Mouse (Mus musculus) CH12.LX (cell line): Measurements from ENCODE around the gene Terb1. TPM values are rescaled to one million over a fixed set of nuclear protein-coding genes. Genes with fewer than 3 reads are reported as not detected.

ENCODE experiments used
- DNase-seq: peaks from one replicate; pipeline ENCODE4 v3.0.0-alpha.2; 2013; ENCODE audit errors: extremely low read depth
- H3K27ac ChIP-seq: 2 replicates; pipeline ENCODE4 v1.5.1; 2012; ENCODE audit warnings: low read depth, mild to moderate bottlenecking, control low read depth, moderate library complexity; ENCODE audit not compliant: insufficient read depth
- H3K27me3 ChIP-seq: replicated peaks from 2 replicates; pipeline ENCODE3; 2012; ENCODE audit warnings: inconsistent platforms
- H3K36me3 ChIP-seq, 2 experiments: replicated peaks in 1 of 2; 2 replicates each; pipeline versions ENCODE3 to v1.6.1; 2012; ENCODE audit warnings: inconsistent platforms in 1 of 2, low read length in 1 of 2, mild to moderate bottlenecking in 1 of 2, mixed read lengths in 1 of 2, moderate library complexity in 1 of 2; ENCODE audit not compliant: control insufficient read depth in 1 of 2, insufficient read depth in 1 of 2
- H3K4me1 ChIP-seq, 2 experiments: 2 replicates each; pipeline ENCODE4 v1.6.1; 2012; ENCODE audit warnings: inconsistent platforms in 1 of 2, moderate library complexity in 1 of 2; ENCODE audit not compliant: insufficient read depth in 2 of 2, control insufficient read depth in 1 of 2
- H3K4me2 ChIP-seq: 2 replicates; pipeline ENCODE4 v1.6.1; 2012; ENCODE audit warnings: low read depth, mild to moderate bottlenecking, control low read depth; ENCODE audit not compliant: poor library complexity, insufficient read depth, severe bottlenecking
- H3K4me3 ChIP-seq, 3 experiments: fragments of 150-350 bp in 1 of 3; sonication (generic) in 1 of 3; replicated peaks in 1 of 3; 2 replicates each; pipeline versions ENCODE3 to v1.5.1; 2011 to 2012; ENCODE audit warnings: low read depth in 2 of 3, low read length in 2 of 3, mild to moderate bottlenecking in 2 of 3, moderate library complexity in 2 of 3, control low read depth in 1 of 3, improper control_type of control experiment in 1 of 3, inconsistent platforms in 1 of 3, mixed read lengths in 1 of 3; ENCODE audit not compliant: poor library complexity in 1 of 3
- H3K79me2 ChIP-seq: replicated peaks from 2 replicates; pipeline ENCODE4 v1.6.1; 2012; ENCODE audit warnings: mild to moderate bottlenecking, moderate library complexity; ENCODE audit not compliant: control insufficient read depth, poor library complexity, insufficient read depth, severe bottlenecking; ENCODE audit errors: extremely low read depth
- H3K9ac ChIP-seq: 2 replicates; pipeline ENCODE4 v1.6.1; 2012; ENCODE audit warnings: low read depth, mild to moderate bottlenecking, control low read depth, moderate library complexity; ENCODE audit not compliant: insufficient read depth
- H3K9me3 ChIP-seq: replicated peaks from 2 replicates; pipeline ENCODE3; 2012; ENCODE audit warnings: low read length, inconsistent platforms, mixed read lengths
- BHLHE40 ChIP-seq: IDR thresholded peaks from 2 replicates; pipeline ENCODE4 v1.6.1; 2011; ENCODE audit warnings: mild to moderate bottlenecking, low read depth, low read length, improper control_type of control experiment
- CHD1 ChIP-seq: IDR thresholded peaks from 2 replicates; pipeline ENCODE4 v1.6.1; 2012; ENCODE audit warnings: low read depth, low read length, improper control_type of control experiment, inconsistent platforms
- CHD2 ChIP-seq: IDR thresholded peaks from 2 replicates; pipeline ENCODE4 v1.6.1; 2011; ENCODE audit warnings: low read length, improper control_type of control experiment
- E2F4 ChIP-seq: IDR thresholded peaks from 2 replicates; pipeline ENCODE4 v1.6.1; 2011; ENCODE audit warnings: low read depth, low read length, improper control_type of control experiment; ENCODE audit not compliant: insufficient replicate concordance
- IRF4 ChIP-seq: IDR thresholded peaks from 2 replicates; pipeline ENCODE4 v1.6.1; 2014; ENCODE audit warnings: low read depth, mild to moderate bottlenecking, inconsistent platforms, low read length, improper control_type of control experiment
- JUND ChIP-seq: conservative IDR thresholded peaks from 2 replicates; pipeline ENCODE4 v1.6.1; 2011; ENCODE audit warnings: low read depth, low read length, improper control_type of control experiment
- MAX ChIP-seq: IDR thresholded peaks from 2 replicates; pipeline ENCODE4 v1.6.1; 2011; ENCODE audit warnings: low read length, improper control_type of control experiment
- MEF2A ChIP-seq: IDR thresholded peaks from 2 replicates; pipeline ENCODE4 v1.6.1; 2014; ENCODE audit warnings: low read depth, mild to moderate bottlenecking, inconsistent platforms, low read length, improper control_type of control experiment, borderline replicate concordance
- MYC ChIP-seq: IDR thresholded peaks from 2 replicates; pipeline ENCODE4 v1.6.1; 2011; ENCODE audit warnings: low read depth, mild to moderate bottlenecking, improper control_type of control experiment, low read length
- PAX5 ChIP-seq: IDR thresholded peaks from 2 replicates; pipeline ENCODE4 v1.6.1; 2012; ENCODE audit warnings: low read length, inconsistent platforms, mixed read lengths
- TBP ChIP-seq: conservative IDR thresholded peaks from 2 replicates; pipeline ENCODE4 v1.6.1; 2011; ENCODE audit warnings: low read depth, low read length, improper control_type of control experiment
- USF1 ChIP-seq: IDR thresholded peaks from 2 replicates; pipeline ENCODE4 v1.6.1; 2014; ENCODE audit warnings: low read depth, mild to moderate bottlenecking, inconsistent platforms, low read length, improper control_type of control experiment
- USF2 ChIP-seq: conservative IDR thresholded peaks from 2 replicates; pipeline ENCODE4 v1.6.1; 2011; ENCODE audit warnings: low read depth, low read length, improper control_type of control experiment
- ZMIZ1 ChIP-seq: IDR thresholded peaks from 2 replicates; pipeline ENCODE4 v1.6.1; 2012; ENCODE audit warnings: low read depth, mild to moderate bottlenecking, inconsistent platforms, low read length, improper control_type of control experiment
- dilution Hi-C: fragments of 300-500 bp; cut with MboI; formaldehyde crosslinking; loops from 2 replicates; pipeline ENCODE4 v1.14.3; 2020; ENCODE audit warnings: low sequenced_read_pairs; ENCODE audit not compliant: extremely low pct_unique_long_range_greater_than_20kb, extremely low pct_ligation_motif_present
- in situ Hi-C: fragments of 300-500 bp; cut with MboI; formaldehyde crosslinking; loops from 3 replicates; pipeline ENCODE4 v1.14.3; 2019; ENCODE audit warnings: low sequenced_read_pairs, low pct_ligation_motif_present, low pct_unique_long_range_greater_than_20kb, mixed read lengths
- polyA plus RNA-seq: library from polyadenylated mRNA; unstranded; fragments of >175 nt; gene quantifications from 2 replicates; pipeline ENCODE4 v1.2.1, GENCODE M21; 2012; ENCODE audit warnings: low read depth; ENCODE audit not compliant: insufficient read length
- total RNA-seq, 2 experiments: library from RNA; depleted of rRNA; stranded (reverse); fragments of 300-350 nt in 1 of 2; fragments of >200 nt in 1 of 2; gene quantifications; 2 replicates each; pipeline ENCODE4 v1.2.3; 2012 to 2014

Terb1 gene
- total and polyA plus RNA-seq, 3 experiments = not detected

DNA sequence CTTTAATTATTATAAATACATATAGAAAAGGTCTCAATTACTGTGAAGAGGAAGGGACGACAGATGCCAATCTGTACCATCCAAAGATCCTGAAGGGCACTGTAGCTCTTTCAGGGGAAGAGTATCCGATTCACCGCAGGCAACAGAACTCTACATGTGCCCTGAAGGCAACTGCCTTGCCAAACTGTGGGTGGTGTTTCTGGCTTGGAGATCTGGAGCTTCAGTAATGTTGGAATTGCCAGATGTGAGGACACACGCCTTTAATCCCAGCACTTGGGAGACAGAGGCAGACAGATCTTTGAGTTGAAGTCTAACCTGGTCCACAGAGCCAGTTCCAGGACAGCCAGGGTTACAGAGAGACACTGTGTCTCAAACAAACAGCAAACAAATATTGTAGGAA is 29.2 kb upstream of the Terb1 start:
- Histone ChIP-seq H3K27me3 (no peaks in the 10 kb centered on the region), H3K4me1 (peaks cover 0 to 5% of the 10 kb centered on the region in 2 experiments; a peak in 2 of 4 replicates), H3K79me2 (no peaks in the 10 kb centered on the region), H3K36me3 (peaks cover 0 to 2% of the 10 kb centered on the region in 2 experiments)
- DNase-seq = no peak
- no peak for TF ChIP-seq MEF2A
- TF ChIP-seq E2F4 = no peak
- TF ChIP-seq TBP = no peak
- TF ChIP-seq JUND = no peak
- no peak for TF ChIP-seq USF1
- TF ChIP-seq MAX = no peak
- TF ChIP-seq, all 38 proteins: peak for 0
- Histone ChIP-seq H3K9ac (no peak overlapping the region), H3K4me3 (no peak overlapping the region), H3K27ac (no peak overlapping the region), H3K4me2 (no peak overlapping the region), H3K9me3 (no peaks in the 10 kb centered on the region)
- dilution Hi-C loops = no loop called here
- in situ Hi-C loops = loop anchor here (25.0 kb wide), 1 partner anchor 177 kb away; no protein-coding TSS in a partner anchor

DNA sequence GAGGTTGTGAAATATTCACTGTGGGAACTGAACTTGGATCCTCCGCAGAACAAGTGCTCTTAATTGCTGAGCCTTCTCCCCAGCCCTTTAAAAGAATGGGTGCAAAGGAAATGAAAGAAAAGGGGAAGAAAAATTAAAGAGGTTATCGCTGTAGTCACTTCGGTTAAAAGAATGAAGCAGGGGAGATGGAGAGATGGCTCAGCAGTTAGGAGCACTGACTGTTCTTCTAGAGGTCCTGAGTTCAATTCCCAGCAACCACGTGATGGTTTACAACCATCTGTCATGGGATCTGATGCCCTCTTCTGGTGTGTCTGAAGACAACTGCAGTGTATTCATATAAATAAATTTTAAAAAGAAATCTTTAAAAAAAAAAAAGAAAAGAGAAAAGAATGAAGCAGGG is 26.3 kb upstream of the Terb1 start:
- H3K9ac ChIP-seq = no peak overlapping the region
- TF ChIP-seq BHLHE40 (no peak), TBP (0 out of 2 replicates have a peak, but pooled peaks have one; percentile 26)
- peaks cover 4 to 21% of the 10 kb centered on the region in 2 experiments; a peak in 3 of 4 replicates for H3K4me1 ChIP-seq
- dilution Hi-C loops (no loop called here), in situ Hi-C loops (loop anchor here (25.0 kb wide), 1 partner anchor 174 kb away; no protein-coding TSS in a partner anchor)
- no peaks in the 10 kb centered on the region; the same call in 1 of the 2 replicates for H3K79me2 ChIP-seq
- no peaks in the 10 kb centered on the region for H3K27me3 ChIP-seq
- H3K36me3 ChIP-seq = peaks cover 0 to 4% of the 10 kb centered on the region in 2 experiments
- H3K9me3 ChIP-seq = no peaks in the 10 kb centered on the region
- H3K27ac ChIP-seq = no peak overlapping the region
- peak overlapping the region; percentile 95; the same call in 1 of the 2 replicates for H3K4me2 ChIP-seq
- DNase-seq = no peak
- H3K4me3 ChIP-seq = peak overlapping the region in 2 of 3 experiments; percentile 85 to 95

DNA sequence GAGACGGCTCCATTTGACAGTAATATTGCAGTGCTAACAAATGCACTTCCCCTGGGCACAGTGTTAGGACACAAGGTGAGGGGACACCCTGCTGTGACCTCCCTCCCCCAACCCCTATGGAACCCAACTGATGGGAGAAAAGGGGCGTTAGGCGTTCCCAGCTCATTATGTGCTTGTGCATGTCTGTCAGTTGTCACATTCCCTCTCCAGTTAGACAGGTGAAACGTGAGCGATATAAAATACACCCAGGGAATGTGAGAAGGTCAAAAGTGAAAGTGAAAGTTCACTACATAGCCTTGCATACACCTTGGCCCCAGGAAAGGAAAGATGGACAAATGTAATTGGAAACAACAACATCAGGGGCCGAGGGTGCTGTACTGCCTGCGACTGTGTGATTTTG is 25.7 kb upstream of the Terb1 start:
- H3K27me3 ChIP-seq = no peaks in the 10 kb centered on the region
- in situ Hi-C loops = loop anchor here (25.0 kb wide), 1 partner anchor 173 kb away; no protein-coding TSS in a partner anchor
- H3K9ac ChIP-seq = peak overlapping the region; percentile 58
- 0 out of 2 replicates have a peak overlapping the region, but pooled peaks have one; percentile 14 for H3K27ac ChIP-seq
- peak; percentile 14 for DNase-seq
- H3K9me3 ChIP-seq = no peaks in the 10 kb centered on the region
- H3K4me2 ChIP-seq = peak overlapping the region; percentile 95
- TF ChIP-seq CHD2 = no peak
- TF ChIP-seq USF2 = no peak
- no peak for TF ChIP-seq MEF2A
- no peak for TF ChIP-seq MYC
- no peak for TF ChIP-seq TBP
- peak; percentile 59; the same call in 1 of the 2 replicates for TF ChIP-seq IRF4
- TF ChIP-seq PAX5 = no peak
- TF ChIP-seq BHLHE40 = peak; percentile 66
- no peak for TF ChIP-seq ZMIZ1
- TF ChIP-seq CHD1 = no peak
- H3K79me2 ChIP-seq = no peaks in the 10 kb centered on the region; the same call in 1 of the 2 replicates
- dilution Hi-C loops = no loop called here
- peaks cover 0 to 5% of the 10 kb centered on the region in 2 experiments for H3K36me3 ChIP-seq
- peaks cover 4 to 21% of the 10 kb centered on the region in 2 experiments; a peak in 3 of 4 replicates for H3K4me1 ChIP-seq
- peak overlapping the region; percentile 80 to 95 (median 85) for H3K4me3 ChIP-seq
